Mouse (Mus musculus): ENCODE data around the gene 1700029H14Rik. TPM values are rescaled to one million over a fixed set of nuclear protein-coding genes. Genes with fewer than 3 reads are reported as not detected.

The 1700029H14Rik gene
- polyA plus RNA-seq, 1 experiment from 2014 or later = not detected

GRCm38 (mm10) chr8:13597777-13598176 lies 35.5 kb upstream of the 1700029H14Rik start:
- Histone ChIP-seq H3K27me3 (ENCODE audit: control insufficient read depth, insufficient read depth, low read length) (no peaks in the 10 kb centered on the region), H3K4me3 (ENCODE audit: low read depth, low read length) (no peak overlapping the region), H3K9me3 (ENCODE audit: control insufficient read depth, low read depth, low read length) (no peaks in the 10 kb centered on the region), H3K27ac (ENCODE audit: low read length) (no peak overlapping the region), H3K4me2 (replicated peaks; ENCODE audit: low read depth, low read length) (no peak overlapping the region), H3K36me3 (ENCODE audit: control insufficient read depth, insufficient read depth, low read length) (no peaks in the 10 kb centered on the region), H3K4me1 (ENCODE audit: control insufficient read depth, insufficient read depth, low read length) (no peaks in the 10 kb centered on the region), H3K9ac (replicated peaks; ENCODE audit: low read depth, low read length) (no peak overlapping the region)
- ATAC-seq (ENCODE audit: insufficient number of reproducible peaks, insufficient read depth, low FRiP score, low read depth) = no peak
- 90% methylated on average over 6 of the region's 6 CpGs for WGBS

GRCm38 (mm10) chr8:13595861-13596260 lies 33.6 kb upstream of the 1700029H14Rik start:
- H3K36me3 ChIP-seq (ENCODE audit: control insufficient read depth, insufficient read depth, low read length) = no peaks in the 10 kb centered on the region
- no peak for ATAC-seq (ENCODE audit: insufficient number of reproducible peaks, insufficient read depth, low FRiP score, low read depth)
- no peak overlapping the region for H3K27ac ChIP-seq (ENCODE audit: low read length)
- H3K4me3 ChIP-seq (ENCODE audit: low read depth, low read length) = no peak overlapping the region
- H3K9me3 ChIP-seq (ENCODE audit: control insufficient read depth, low read depth, low read length) = no peaks in the 10 kb centered on the region
- H3K9ac ChIP-seq (replicated peaks; ENCODE audit: low read depth, low read length) = no peak overlapping the region
- WGBS = 86% methylated on average over 6 of the region's 6 CpGs
- no peaks in the 10 kb centered on the region for H3K4me1 ChIP-seq (ENCODE audit: control insufficient read depth, insufficient read depth, low read length)
- no peaks in the 10 kb centered on the region for H3K27me3 ChIP-seq (ENCODE audit: control insufficient read depth, insufficient read depth, low read length)
- no peak overlapping the region for H3K4me2 ChIP-seq (replicated peaks; ENCODE audit: low read depth, low read length)

- Histone ChIP-seq H3K27ac (ENCODE audit: low read length) (0 out of 2 replicates have a peak overlapping the region, but pooled peaks have one; percentile 21), H3K4me2 (replicated peaks; ENCODE audit: low read depth, low read length) (no peak overlapping the region), H3K9me3 (ENCODE audit: control insufficient read depth, low read depth, low read length) (no peaks in the 10 kb centered on the region), H3K4me3 (ENCODE audit: low read depth, low read length) (no peak overlapping the region), H3K27me3 (ENCODE audit: control insufficient read depth, insufficient read depth, low read length) (no peaks in the 10 kb centered on the region), H3K36me3 (ENCODE audit: control insufficient read depth, insufficient read depth, low read length) (no peaks in the 10 kb centered on the region; the same call in 1 of the 2 replicates), H3K4me1 (ENCODE audit: control insufficient read depth, insufficient read depth, low read length) (no peaks in the 10 kb centered on the region), H3K9ac (replicated peaks; ENCODE audit: low read depth, low read length) (no peak overlapping the region)
- WGBS = 71% methylated on average over 11 of the region's 11 CpGs
- ATAC-seq (ENCODE audit: insufficient number of reproducible peaks, insufficient read depth, low FRiP score, low read depth) = 0 out of 2 replicates have a peak, but pooled peaks have one; percentile 20
These were observed 32.6 kb upstream of the 1700029H14Rik start for GRCm38 (mm10) chr8:13594884-13595323.

- no peak overlapping the region for H3K4me3 ChIP-seq (ENCODE audit: low read depth, low read length)
- WGBS = 80% methylated on average over 8 of the region's 8 CpGs
- no peaks in the 10 kb centered on the region for H3K9me3 ChIP-seq (ENCODE audit: control insufficient read depth, low read depth, low read length)
- peak; percentile 30; the same call in 1 of the 2 replicates for ATAC-seq (ENCODE audit: insufficient number of reproducible peaks, insufficient read depth, low FRiP score, low read depth)
- H3K9ac ChIP-seq (replicated peaks; ENCODE audit: low read depth, low read length) = no peak overlapping the region
- H3K27ac ChIP-seq (ENCODE audit: low read length) = no peak overlapping the region
- no peak overlapping the region for H3K4me2 ChIP-seq (replicated peaks; ENCODE audit: low read depth, low read length)
- no peaks in the 10 kb centered on the region for H3K27me3 ChIP-seq (ENCODE audit: control insufficient read depth, insufficient read depth, low read length)
- H3K36me3 ChIP-seq (ENCODE audit: control insufficient read depth, insufficient read depth, low read length) = no peaks in the 10 kb centered on the region; the same call in 1 of the 2 replicates
- no peaks in the 10 kb centered on the region for H3K4me1 ChIP-seq (ENCODE audit: control insufficient read depth, insufficient read depth, low read length)
These were observed 31.1 kb upstream of the 1700029H14Rik start for GRCm38 (mm10) chr8:13593340-13593739.

GRCm38 (mm10) chr8:13591246-13591645 lies 29.0 kb upstream of the 1700029H14Rik start:
- Histone ChIP-seq H3K9ac (replicated peaks; ENCODE audit: low read depth, low read length) (no peak overlapping the region), H3K27me3 (ENCODE audit: control insufficient read depth, insufficient read depth, low read length) (no peaks in the 10 kb centered on the region), H3K4me3 (ENCODE audit: low read depth, low read length) (no peak overlapping the region), H3K9me3 (ENCODE audit: control insufficient read depth, low read depth, low read length) (no peaks in the 10 kb centered on the region), H3K27ac (ENCODE audit: low read length) (no peak overlapping the region), H3K36me3 (ENCODE audit: control insufficient read depth, insufficient read depth, low read length) (no peaks in the 10 kb centered on the region; the same call in 1 of the 2 replicates), H3K4me2 (replicated peaks; ENCODE audit: low read depth, low read length) (no peak overlapping the region), H3K4me1 (ENCODE audit: control insufficient read depth, insufficient read depth, low read length) (no peaks in the 10 kb centered on the region)
- 86% methylated on average over 6 of the region's 6 CpGs for WGBS
- no peak for ATAC-seq (ENCODE audit: insufficient number of reproducible peaks, insufficient read depth, low FRiP score, low read depth)

- WGBS = 73% methylated on average over 6 of the region's 6 CpGs
- Histone ChIP-seq H3K4me2 (replicated peaks; ENCODE audit: low read depth, low read length) (no peak overlapping the region), H3K4me3 (ENCODE audit: low read depth, low read length) (no peak overlapping the region), H3K36me3 (ENCODE audit: control insufficient read depth, insufficient read depth, low read length) (no peaks in the 10 kb centered on the region; the same call in 1 of the 2 replicates), H3K4me1 (ENCODE audit: control insufficient read depth, insufficient read depth, low read length) (no peaks in the 10 kb centered on the region), H3K27ac (ENCODE audit: low read length) (no peak overlapping the region), H3K27me3 (ENCODE audit: control insufficient read depth, insufficient read depth, low read length) (no peaks in the 10 kb centered on the region), H3K9me3 (ENCODE audit: control insufficient read depth, low read depth, low read length) (no peaks in the 10 kb centered on the region), H3K9ac (replicated peaks; ENCODE audit: low read depth, low read length) (no peak overlapping the region)
- ATAC-seq (ENCODE audit: insufficient number of reproducible peaks, insufficient read depth, low FRiP score, low read depth) = no peak
These were observed 26.8 kb upstream of the 1700029H14Rik start for GRCm38 (mm10) chr8:13589071-13589470.

- Histone ChIP-seq H3K9ac (replicated peaks; ENCODE audit: low read depth, low read length) (no peak overlapping the region), H3K4me3 (ENCODE audit: low read depth, low read length) (no peak overlapping the region), H3K27me3 (ENCODE audit: control insufficient read depth, insufficient read depth, low read length) (no peaks in the 10 kb centered on the region), H3K36me3 (ENCODE audit: control insufficient read depth, insufficient read depth, low read length) (peaks cover 17% of the 10 kb centered on the region), H3K4me2 (replicated peaks; ENCODE audit: low read depth, low read length) (no peak overlapping the region), H3K4me1 (ENCODE audit: control insufficient read depth, insufficient read depth, low read length) (no peaks in the 10 kb centered on the region), H3K9me3 (ENCODE audit: control insufficient read depth, low read depth, low read length) (no peaks in the 10 kb centered on the region), H3K27ac (ENCODE audit: low read length) (no peak overlapping the region)
- no peak for ATAC-seq (ENCODE audit: insufficient number of reproducible peaks, insufficient read depth, low FRiP score, low read depth)
- WGBS = 62% methylated on average over 8 of the region's 8 CpGs
These were observed 22.4 kb upstream of the 1700029H14Rik start for GRCm38 (mm10) chr8:13584652-13585051.

GRCm38 (mm10) chr8:13577869-13578268 lies 15.6 kb upstream of the 1700029H14Rik start:
- H3K27ac ChIP-seq (ENCODE audit: low read length) = no peak overlapping the region
- no peak overlapping the region for H3K4me3 ChIP-seq (ENCODE audit: low read depth, low read length)
- 86% methylated on average over 6 of the region's 6 CpGs for whole genome bisulfite sequencing
- no peak for ATAC-seq (ENCODE audit: insufficient number of reproducible peaks, insufficient read depth, low FRiP score, low read depth)
- no peak overlapping the region for H3K9ac ChIP-seq (replicated peaks; ENCODE audit: low read depth, low read length)
- H3K9me3 ChIP-seq (ENCODE audit: control insufficient read depth, low read depth, low read length) = no peaks in the 10 kb centered on the region
- H3K27me3 ChIP-seq (ENCODE audit: control insufficient read depth, insufficient read depth, low read length) = no peaks in the 10 kb centered on the region
- H3K36me3 ChIP-seq (ENCODE audit: control insufficient read depth, insufficient read depth, low read length) = peaks cover 19% of the 10 kb centered on the region
- H3K4me2 ChIP-seq (replicated peaks; ENCODE audit: low read depth, low read length) = no peak overlapping the region
- H3K4me1 ChIP-seq (ENCODE audit: control insufficient read depth, insufficient read depth, low read length) = no peaks in the 10 kb centered on the region

- no peak overlapping the region for H3K9ac ChIP-seq (replicated peaks; ENCODE audit: low read depth, low read length)
- no peaks in the 10 kb centered on the region for H3K4me1 ChIP-seq (ENCODE audit: control insufficient read depth, insufficient read depth, low read length)
- peaks cover 6% of the 10 kb centered on the region; the same call in 1 of the 2 replicates for H3K36me3 ChIP-seq (ENCODE audit: control insufficient read depth, insufficient read depth, low read length)
- ATAC-seq (ENCODE audit: insufficient number of reproducible peaks, insufficient read depth, low FRiP score, low read depth) = no peak
- H3K4me3 ChIP-seq (ENCODE audit: low read depth, low read length) = no peak overlapping the region
- H3K27me3 ChIP-seq (ENCODE audit: control insufficient read depth, insufficient read depth, low read length) = no peaks in the 10 kb centered on the region
- peak overlapping the region; percentile 27; the same call in 1 of the 2 replicates for H3K27ac ChIP-seq (ENCODE audit: low read length)
- H3K4me2 ChIP-seq (replicated peaks; ENCODE audit: low read depth, low read length) = no peak overlapping the region
- 84% methylated on average over 11 of the region's 11 CpGs for WGBS
- H3K9me3 ChIP-seq (ENCODE audit: control insufficient read depth, low read depth, low read length) = no peaks in the 10 kb centered on the region
These were observed 9.7 kb upstream of the 1700029H14Rik start for GRCm38 (mm10) chr8:13571999-13572398.
